Mouse (Mus musculus): ENCODE results near the gene Trpt1.
"Not testable (repeated sequence)": the region's sequence is repeated elsewhere in the genome, so short reads cannot be mapped to it uniquely, and the experiment has no call there.

Trpt1 gene

DNA sequence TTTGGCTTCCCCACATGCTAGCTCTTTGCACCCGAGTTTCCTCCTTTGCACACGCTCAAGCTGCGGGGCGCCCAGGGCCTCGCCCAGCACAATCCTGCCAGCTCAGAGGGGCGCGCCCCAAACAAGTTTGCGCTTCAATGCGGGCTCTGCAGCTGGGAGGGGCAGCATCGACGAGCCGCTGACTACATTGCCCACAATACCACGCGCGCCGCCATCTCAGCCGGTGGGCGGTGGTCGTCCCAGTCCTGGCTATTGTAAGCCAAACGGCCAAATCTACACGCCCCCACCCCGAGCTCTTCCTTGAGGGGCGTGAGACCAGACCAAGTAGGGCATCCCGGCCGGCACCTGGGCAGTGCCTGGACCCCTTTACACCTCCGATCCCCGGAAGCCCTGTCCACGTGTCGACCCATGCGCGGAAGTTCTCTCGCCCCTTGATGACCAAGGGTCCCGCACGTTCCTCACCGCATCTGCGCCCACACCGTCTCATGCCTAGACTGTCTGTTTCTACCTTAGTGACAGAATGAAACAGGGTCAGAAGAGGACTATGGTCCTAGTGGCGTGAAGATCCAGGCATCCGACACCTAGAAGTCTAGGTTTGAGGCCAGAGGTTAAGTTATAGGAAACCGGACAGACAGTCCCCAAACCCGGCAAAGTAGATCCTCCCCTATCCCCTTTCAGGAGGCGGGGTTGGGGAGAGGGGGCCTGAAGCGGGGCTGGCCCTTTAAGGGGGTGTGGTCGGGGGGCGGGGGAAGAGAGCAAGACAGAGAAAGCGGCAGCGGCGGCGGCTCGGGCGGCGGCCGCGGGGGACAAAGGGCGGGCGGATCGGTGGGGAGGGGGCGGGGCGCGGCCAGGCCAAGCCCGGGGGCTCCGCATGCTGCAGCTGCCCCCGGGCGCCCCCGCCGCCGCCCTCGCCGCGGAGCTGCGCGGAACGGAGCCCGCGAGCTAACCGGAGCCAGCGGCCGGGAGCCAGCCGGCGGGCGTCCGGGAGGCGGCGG, 21.4 kb upstream of the Trpt1 start, which contains the start of gene Ppp1r14b:
Gene Ppp1r14b, plus strand, starts transcription at position 758 of the 995 bp plus-strand sequence.
- peak; percentile 91 for DNase-seq (ENCODE audit: extremely low spot score, low spot score)

DNA sequence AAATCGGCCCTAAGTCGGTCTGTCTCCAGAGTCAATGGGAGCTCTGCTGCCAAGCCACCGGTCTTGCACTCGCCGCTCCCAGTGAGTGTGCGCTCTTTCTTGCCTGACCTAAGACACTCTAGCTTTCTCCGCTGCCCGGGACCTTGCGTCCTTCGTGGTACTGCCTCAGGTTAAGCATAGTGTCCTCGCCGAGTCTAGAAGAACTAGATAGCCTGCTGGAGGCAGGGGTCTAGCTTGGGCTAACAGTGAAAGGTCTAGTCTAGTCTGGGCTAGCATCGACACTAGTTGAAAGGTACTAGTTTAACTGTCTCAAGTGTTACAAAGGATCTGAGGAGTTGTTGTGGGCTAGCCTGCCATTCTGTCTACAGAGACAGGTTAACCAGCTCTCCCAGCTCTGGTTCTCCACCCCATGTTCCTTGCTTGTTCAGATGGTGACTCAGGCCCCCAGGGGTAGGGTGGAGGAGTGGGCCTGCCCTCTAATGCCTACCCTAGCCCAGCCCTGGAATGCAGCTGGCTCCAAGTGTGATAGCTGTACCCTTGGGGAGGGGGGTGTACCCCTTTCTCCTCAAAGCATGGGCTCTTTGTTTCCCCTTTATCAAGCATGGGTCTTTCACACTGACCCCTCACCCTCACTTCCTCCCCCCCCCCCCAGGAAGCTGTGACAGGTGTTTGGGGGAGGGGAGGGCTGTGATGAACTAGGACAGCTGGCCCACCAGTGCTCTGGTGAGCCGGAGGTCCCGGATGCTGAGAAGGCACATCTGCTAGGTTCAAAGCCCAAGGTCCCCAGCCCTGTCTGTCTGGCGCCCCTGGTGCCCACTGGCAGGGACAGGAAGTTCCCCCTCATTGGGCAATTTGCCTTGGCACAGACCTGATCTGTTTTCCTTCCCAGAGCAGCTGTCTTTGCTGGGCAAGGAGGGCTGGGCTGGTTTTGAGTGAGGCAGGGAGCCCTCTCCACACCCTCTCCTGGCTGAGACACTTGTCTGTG, 20.1 kb upstream of the Trpt1 start, which contains the start of gene Plcb3:
Gene Plcb3, minus strand, starts transcription at position 934 of the 985 bp plus-strand sequence.
- peak; percentile 81 for DNase-seq (ENCODE audit: extremely low spot score, low spot score)

DNA sequence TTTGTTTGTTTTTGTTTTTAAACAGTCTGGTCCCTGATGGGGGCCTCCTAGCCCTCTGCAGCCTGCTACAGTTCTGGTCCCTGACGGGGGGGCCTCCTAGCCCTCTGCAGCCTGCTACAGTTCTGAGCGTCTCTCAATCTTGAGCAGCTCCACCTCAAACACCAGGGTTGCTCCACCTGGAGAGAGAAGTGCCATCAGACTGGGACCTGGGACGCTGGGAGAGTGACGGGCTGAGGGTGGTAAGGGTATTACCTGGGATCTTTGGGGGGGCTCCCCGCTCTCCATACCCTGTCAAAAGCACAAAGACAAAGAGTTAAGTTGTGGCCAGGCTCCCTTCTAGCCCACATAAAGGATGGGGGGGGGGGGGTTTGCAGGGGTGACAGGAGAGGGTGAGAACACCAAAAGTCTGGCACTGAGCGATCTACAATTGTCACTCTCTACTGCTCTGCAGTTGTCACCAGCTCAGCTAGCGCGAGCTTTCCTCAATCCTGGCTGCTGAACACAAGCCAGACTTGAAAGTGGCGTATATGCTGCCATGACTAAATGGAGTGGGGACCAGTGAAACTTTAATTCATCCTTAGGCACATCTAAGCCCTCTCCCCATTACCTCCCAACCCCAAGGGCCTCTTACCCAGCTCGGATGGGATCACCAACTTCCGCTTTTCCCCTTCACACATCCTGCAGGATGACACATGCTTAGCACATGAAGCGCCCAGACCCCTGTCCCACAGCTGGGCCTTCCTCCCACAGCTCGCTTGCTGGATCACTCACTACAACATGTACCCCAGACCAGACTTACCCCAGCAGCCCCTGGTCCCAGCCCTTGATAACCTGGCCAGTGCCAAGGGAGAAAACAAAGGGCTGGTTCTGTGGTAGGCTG, 17.9 kb upstream of the Trpt1 start:
- no peak for DNase-seq (ENCODE audit: extremely low spot score, low spot score)

- no peak for DNase-seq (ENCODE audit: extremely low spot score, low spot score)
Measured at GRCm38 (mm10) chr19:6978639-6978974, 17.3 kb upstream of the Trpt1 start.

GRCm38 (mm10) chr19:6979001-6979479, 16.9 kb upstream of the Trpt1 start:
- DNase-seq (ENCODE audit: extremely low spot score, low spot score): peak; percentile 50

GRCm38 (mm10) chr19:6979486-6980380, 16.2 kb upstream of the Trpt1 start:
- DNase-seq (ENCODE audit: extremely low spot score, low spot score): peak; percentile 100

GRCm38 (mm10) chr19:6980381-6981093, 15.4 kb upstream of the Trpt1 start, which contains the start of gene Fkbp2:
TSS of gene Fkbp2 (minus strand) at chr19:6980501.
- peak; percentile 99 for DNase-seq (ENCODE audit: extremely low spot score, low spot score)

GRCm38 (mm10) chr19:6981465-6981864, 14.5 kb upstream of the Trpt1 start:
- DNase-seq (ENCODE audit: extremely low spot score, low spot score): no peak

DNA sequence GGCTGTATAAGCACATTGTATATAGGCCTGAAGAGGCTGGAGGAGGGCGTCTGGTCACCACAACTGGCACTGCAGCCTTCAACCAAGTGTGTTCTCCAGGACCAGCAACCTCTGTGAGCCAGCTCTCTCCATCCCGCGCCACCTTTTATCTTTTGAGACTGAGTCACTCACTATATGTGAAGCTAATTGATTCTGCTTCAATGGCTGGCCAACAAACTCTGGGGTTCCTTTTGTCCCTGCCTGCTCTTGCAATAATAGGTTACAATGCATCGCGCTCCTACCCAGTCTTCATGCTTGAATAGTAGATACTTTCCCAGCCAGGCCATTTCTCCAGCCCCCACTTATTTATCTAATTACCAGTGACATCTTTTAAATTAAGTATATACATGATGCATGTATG, 12.3 kb upstream of the Trpt1 start:
- DNase-seq (ENCODE audit: extremely low spot score, low spot score): no peak

GRCm38 (mm10) chr19:6985300-6985699, 10.6 kb upstream of the Trpt1 start:
- no peak for DNase-seq (ENCODE audit: extremely low spot score, low spot score)

GRCm38 (mm10) chr19:6985951-6986708, 9.8 kb upstream of the Trpt1 start:
- DNase-seq (ENCODE audit: extremely low spot score, low spot score): no peak

DNA sequence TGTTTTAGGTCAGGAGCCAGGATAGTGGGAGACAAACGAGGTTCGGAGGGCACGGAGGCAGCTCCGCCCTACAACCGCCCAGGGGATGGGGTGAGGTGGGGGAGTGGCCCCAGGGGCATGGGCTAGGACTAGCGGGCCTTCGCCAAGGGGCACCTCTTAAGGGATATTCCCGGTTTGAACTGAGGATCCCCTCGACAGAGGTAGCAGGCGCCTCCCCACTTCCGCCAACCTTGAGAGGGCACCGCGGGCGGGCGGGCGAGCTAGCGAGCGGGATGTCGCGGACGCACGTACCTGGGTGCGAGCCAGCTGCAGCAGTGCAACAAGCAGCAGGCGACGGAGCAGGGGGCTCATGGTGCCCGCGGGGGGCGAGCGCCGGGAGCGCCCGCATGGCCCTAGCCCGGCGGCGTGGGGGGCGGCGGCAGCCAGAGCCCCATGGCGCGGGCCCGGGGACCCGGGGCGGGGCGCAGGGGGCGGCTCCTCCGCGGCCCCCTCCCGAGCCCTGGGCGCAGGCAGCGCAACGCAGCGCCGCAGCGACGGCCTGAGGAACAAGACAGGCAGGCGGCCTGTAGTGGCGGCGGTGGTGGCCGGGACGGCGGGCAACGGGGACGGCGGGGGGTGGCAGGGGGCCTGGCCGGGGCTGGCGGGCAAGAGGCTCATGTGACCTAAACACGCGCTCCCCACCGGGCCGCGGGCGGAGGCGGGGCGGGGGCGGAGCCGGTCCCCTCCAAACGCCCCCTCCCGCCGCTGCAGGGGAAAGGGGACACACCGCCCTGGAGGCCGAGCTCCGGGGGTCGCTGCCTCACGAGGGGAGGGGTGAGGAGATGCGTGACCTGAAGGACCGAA, 8.6 kb upstream of the Trpt1 start, which contains the start of gene Vegfb:
Gene Vegfb, minus strand, starts transcription at position 591 of the 843 bp plus-strand sequence.
- DNase-seq (ENCODE audit: extremely low spot score, low spot score): peak; percentile 77

DNA sequence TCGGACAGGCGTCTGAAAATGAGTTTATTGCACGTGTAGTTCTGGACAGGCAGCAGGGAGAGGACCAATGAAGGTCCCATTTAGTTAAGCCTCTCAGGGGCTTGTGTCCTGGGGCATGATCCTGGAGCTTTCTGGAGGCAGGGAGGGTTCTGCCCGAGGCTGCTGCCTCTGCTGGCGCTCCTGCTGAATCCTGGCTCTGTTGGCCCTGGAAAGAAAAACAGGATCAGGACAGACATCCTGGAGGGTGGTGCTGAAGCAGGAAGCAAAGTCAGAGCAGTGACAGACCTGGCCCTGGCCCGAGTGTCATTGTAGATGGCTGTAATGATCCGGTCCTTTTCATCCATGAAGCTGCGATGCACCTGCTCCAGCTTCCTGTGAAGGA, 8.0 kb upstream of the Trpt1 start:
- no peak for DNase-seq (ENCODE audit: extremely low spot score, low spot score)

DNA sequence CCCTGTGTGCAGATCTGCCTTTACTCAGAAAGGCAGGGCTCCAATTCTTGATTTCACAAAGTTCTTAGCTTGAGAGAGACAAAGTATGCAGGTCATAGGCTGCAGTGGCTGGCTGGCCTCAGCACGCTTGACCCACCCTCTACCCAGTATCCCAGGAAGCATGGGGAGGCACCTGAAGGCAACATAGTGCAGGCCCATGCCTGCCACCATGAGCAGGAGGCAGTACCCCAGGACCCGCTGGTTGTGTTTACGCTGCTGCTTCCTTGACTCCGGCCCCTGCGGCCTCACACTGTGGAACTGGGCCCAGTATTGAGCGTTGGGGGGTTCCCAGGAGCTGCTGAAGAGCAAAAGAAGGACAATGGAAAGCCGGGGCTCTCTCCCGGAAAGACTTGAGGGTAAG, 6.7 kb upstream of the Trpt1 start:
- no peak for DNase-seq (ENCODE audit: extremely low spot score, low spot score)

- no peak for DNase-seq (ENCODE audit: extremely low spot score, low spot score)
Measured at GRCm38 (mm10) chr19:6990712-6991111, 5.2 kb upstream of the Trpt1 start.

DNA sequence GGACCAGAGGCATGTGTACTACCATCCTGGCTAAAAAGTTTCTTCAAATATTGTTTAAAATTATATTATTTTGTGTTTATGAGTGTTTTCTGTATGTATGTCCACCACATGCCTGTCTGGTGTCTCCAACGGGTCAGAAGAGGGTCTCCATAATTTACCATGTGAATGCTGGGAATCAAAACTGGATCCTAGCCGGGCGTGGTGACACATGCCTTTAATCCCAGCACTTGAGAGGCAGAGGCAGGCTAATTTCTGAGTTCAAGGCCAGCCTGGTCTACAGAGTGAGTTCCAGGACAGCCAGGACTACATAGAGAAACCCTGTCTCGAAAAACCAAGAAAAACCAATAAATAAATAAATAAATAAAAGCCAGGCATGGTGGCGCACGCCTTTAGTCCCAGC, 4.8 kb upstream of the Trpt1 start:
- DNase-seq (ENCODE audit: extremely low spot score, low spot score): not testable (repeated sequence)
